Mouse (Mus musculus) kidney, adult 9 months (tissue): Measurements from ENCODE around the gene Tpcn2.

Experiments
- DNase-seq: peaks from one replicate; pipeline ENCODE4 v3.0.0; 2022

Gene Tpcn2

GRCm38 (mm10) chr7:145298666-145299490, 15.1 kb upstream of the Tpcn2 start:
- DNase-seq, result no peak

GRCm38 (mm10) chr7:145293859-145294258, 10.0 kb upstream of the Tpcn2 start:
- no peak for DNase-seq

- no peak for DNase-seq
These were observed 8.9 kb upstream of the Tpcn2 start for GRCm38 (mm10) chr7:145292726-145293125.

GRCm38 (mm10) chr7:145291847-145292246, 8.0 kb upstream of the Tpcn2 start:
- no peak for DNase-seq

GRCm38 (mm10) chr7:145289302-145289701, 5.5 kb upstream of the Tpcn2 start:
- DNase-seq, result no peak

GRCm38 (mm10) chr7:145287410-145287809, 3.6 kb upstream of the Tpcn2 start:
- no peak for DNase-seq

- DNase-seq, result no peak
These were observed 1.7 kb upstream of the Tpcn2 start for GRCm38 (mm10) chr7:145285476-145285875.

- DNase-seq, result no peak
These were observed 482 bp upstream of the Tpcn2 start for GRCm38 (mm10) chr7:145284293-145284692.

GRCm38 (mm10) chr7:145283041-145283440, 770 bp downstream of the Tpcn2 start:
- DNase-seq, result peak; percentile 11

GRCm38 (mm10) chr7:145281396-145281795, 2.4 kb downstream of the Tpcn2 start:
- no peak for DNase-seq

GRCm38 (mm10) chr7:145275488-145275887, 8.3 kb downstream of the Tpcn2 start:
- DNase-seq, result no peak

GRCm38 (mm10) chr7:145270955-145271354, 12.9 kb downstream of the Tpcn2 start:
- DNase-seq, result no peak

- no peak for DNase-seq
These were observed 14.9 kb downstream of the Tpcn2 start for GRCm38 (mm10) chr7:145268890-145269289.

- DNase-seq, result peak; percentile 46
These were observed 17.8 kb downstream of the Tpcn2 start for GRCm38 (mm10) chr7:145266011-145266410.

- no peak for DNase-seq
These were observed 19.6 kb downstream of the Tpcn2 start for GRCm38 (mm10) chr7:145264202-145264601.

GRCm38 (mm10) chr7:145256092-145256491, 27.7 kb downstream of the Tpcn2 start:
- no peak for DNase-seq

GRCm38 (mm10) chr7:145253986-145254630, 29.7 kb downstream of the Tpcn2 start:
- no peak for DNase-seq

GRCm38 (mm10) chr7:145252715-145253476, 30.9 kb downstream of the Tpcn2 start:
- peak; percentile 73 for DNase-seq

- no peak for DNase-seq
These were observed 33.6 kb downstream of the Tpcn2 start for GRCm38 (mm10) chr7:145250225-145250624.

GRCm38 (mm10) chr7:145248911-145249310, 34.9 kb downstream of the Tpcn2 start:
- DNase-seq, result no peak

GRCm38 (mm10) chr7:145242851-145243712, 40.7 kb downstream of the Tpcn2 start:
- DNase-seq, result peak; percentile 91

GRCm38 (mm10) chr7:145242028-145242427, 41.8 kb downstream of the Tpcn2 start:
- DNase-seq, result peak; percentile 96

- DNase-seq, result peak; percentile 20
These were observed 42.9 kb downstream of the Tpcn2 start for GRCm38 (mm10) chr7:145240929-145241328.
